Mouse (Mus musculus) fat pad, adult 2 months (tissue): Measurements from ENCODE around the gene Dapk2.

Experiments
- DNase-seq: peaks from one replicate; pipeline ENCODE4 v3.0.0-alpha.2; 2011; ENCODE audit warnings: low read depth, low spot score; ENCODE audit errors: extremely low read depth

Dapk2 gene

GRCm38 (mm10) chr9:66138193-66138592, 19.8 kb upstream of the Dapk2 start:
- DNase-seq, result no peak

DNA sequence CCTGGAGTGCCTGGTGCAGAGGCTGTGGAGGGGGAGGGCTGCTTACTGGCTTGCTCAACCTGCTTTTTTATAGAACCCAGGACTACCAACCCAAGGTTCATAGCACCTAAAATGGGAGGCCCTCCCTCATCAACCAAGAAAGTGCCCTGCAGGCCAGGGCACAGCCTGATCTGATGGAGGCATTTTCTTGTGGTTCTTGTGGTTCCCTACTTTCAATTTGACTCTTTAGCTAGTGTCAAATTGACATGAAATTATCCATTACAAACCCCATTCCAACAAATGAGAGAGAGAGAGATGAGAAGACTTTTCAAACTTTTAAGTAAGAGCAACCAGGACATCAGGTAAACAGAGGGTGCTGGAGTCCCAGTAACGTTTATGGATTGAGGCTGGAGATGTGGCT, 15.8 kb upstream of the Dapk2 start:
- no peak for DNase-seq

GRCm38 (mm10) chr9:66144248-66144647, 13.8 kb upstream of the Dapk2 start:
- no peak for DNase-seq

DNA sequence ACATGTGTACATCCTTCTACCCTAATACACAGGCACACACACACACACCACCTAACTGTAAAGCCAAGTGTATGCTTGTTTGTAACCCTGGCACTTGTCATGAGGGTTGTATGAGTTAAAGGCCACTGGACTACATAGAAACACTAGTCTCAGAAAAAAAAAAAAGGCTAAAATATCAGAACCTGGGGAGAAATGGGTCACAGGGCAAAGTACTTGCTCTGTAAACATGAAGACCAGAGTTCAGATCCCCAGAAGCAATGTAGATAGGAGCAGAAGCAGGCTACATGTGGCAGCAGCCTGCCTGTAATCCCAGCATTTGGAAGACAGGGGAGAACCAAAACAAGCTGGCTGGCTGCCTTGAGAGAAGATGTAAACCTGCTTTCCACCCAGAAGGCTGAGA, 11.9 kb upstream of the Dapk2 start:
- DNase-seq, result no peak

DNA sequence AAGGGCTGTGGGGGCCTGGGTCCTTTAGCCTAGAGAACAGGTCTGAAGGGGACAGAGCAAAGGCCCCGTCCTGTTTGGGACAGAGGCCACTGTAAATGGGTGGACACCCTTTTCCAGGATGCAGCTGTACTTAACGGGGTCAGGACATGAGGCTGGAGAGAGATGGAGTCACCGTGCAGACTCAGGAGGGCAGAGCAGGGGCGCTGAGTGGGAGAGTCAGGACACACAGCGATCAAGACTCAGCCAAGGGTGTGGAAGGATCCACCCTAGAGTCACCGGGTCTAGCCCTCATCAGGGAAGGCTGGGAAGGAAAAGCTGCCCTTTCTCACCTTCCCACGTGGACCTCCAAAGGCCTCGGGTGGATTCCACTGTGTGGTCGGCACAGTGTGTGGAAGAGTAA, 6.0 kb upstream of the Dapk2 start:
- no peak for DNase-seq

DNA sequence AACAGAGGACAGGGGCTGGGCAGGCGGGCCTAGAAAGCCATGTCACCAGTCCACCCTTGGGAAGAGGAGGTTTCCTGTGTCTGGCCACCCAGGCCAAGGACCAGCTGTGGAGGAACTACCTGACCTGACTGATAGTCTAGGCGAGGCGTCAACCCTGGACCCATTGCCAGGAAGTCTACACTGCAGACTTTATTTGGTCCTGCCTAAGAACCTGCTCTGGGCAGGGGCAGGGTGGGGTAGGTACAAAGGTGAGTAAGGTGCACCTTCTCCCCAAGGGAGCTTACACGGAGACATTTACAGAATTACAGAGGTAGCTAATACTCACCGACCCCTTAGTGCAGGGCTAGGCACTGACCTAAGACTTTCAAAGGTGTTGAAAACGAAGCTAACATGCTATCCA, 4.4 kb upstream of the Dapk2 start:
- DNase-seq, result no peak

DNA sequence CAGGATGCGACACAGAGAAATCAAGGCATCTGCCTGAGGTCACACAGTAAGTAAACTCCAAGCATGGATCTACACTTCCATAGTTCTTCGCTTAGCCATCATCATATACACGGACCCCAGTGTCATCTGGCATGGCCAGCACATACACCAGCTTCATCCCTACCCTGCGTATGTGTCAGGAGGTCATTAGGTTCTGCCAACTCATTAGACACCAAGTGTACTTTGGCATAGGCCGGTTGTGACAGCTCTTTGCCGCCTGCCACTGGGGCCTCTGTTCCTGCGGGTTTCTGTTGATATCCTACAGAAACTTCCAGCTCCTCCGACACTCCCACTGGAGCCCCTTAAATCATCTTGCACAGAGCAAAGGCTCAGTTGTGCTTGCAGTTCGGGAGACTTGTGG, 4.0 kb upstream of the Dapk2 start:
- no peak for DNase-seq

DNA sequence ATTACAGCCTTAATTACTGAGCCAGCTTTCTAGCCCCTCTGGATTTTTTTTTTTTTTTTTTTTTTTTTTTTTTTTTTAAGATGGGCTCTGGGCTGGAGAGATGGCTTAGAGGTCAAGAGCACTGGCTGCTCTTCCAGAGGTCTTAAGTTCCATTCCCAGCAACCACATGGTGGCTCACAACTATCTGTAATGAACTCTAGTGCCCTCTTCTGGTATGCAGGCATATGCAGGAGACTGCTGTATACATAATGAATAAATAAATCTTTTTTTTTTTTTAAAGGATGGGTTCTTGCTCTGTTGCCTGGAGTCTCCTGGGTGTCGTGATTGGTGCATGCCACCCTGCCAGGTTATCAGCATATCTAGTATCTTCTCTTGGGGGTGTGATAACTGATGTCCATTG, 2.5 kb upstream of the Dapk2 start:
- DNase-seq, result no peak

GRCm38 (mm10) chr9:66158885-66159430, 935 bp downstream of the Dapk2 start:
- no peak for DNase-seq

GRCm38 (mm10) chr9:66160155-66160554, 2.1 kb downstream of the Dapk2 start:
- DNase-seq, result no peak

- DNase-seq, result no peak
These were observed 5.0 kb downstream of the Dapk2 start for GRCm38 (mm10) chr9:66162995-66163394.

DNA sequence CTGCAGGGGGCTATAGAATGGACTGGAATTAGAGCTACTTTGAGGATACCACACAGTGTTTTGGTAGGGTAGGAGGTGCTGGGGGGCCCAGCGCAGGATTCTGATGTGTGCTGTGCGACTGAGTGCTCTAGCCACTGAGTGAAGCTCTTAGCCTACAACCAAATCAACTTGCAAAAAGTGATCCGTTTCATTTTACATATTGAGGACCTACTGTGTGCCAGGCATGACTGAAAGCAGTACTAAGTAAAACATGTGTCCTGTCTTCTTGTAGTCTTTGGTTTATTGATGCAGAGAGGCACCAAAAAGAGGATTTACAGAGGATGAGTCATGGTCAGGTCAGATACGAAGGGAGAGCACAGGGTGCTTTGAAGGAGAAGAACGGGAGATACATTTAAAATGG, 9.2 kb downstream of the Dapk2 start:
- DNase-seq, result no peak

GRCm38 (mm10) chr9:66168233-66168632, 10.2 kb downstream of the Dapk2 start:
- no peak for DNase-seq

GRCm38 (mm10) chr9:66170506-66170905, 12.5 kb downstream of the Dapk2 start:
- DNase-seq, result no peak

DNA sequence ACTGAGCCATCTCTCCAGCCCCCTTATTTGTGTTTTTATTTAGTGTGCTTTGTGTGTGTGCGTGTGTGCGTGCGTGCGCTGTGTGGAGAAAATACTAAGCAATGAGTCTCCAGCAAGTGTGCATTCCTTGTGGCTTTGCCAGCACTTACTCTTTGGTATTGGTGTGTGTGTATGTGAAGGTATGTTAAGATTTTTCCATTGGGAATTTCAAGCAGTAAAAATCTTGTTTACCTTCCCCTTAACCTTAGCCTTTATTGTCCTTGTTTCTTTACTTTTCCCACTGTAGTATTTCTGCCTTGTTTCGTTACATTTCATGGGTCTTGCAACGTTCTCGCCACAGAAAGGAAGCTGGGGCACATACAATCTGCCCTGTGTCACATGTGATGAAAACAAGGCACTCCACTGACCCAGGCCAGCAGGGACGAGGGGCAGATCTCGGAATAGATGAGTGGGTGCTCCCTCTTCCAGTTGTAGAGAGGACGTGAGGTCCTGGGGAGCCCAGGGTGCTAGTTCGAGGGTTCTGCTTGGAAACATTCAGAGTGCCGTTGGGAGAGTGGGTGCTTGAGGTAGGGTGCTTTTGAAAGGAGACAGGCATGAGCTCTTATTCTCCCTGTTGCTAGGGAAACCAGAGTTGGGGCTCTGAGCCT, 13.4 kb downstream of the Dapk2 start:
- no peak for DNase-seq

- DNase-seq, result no peak
These were observed 15.4 kb downstream of the Dapk2 start for GRCm38 (mm10) chr9:66173316-66173855.

DNA sequence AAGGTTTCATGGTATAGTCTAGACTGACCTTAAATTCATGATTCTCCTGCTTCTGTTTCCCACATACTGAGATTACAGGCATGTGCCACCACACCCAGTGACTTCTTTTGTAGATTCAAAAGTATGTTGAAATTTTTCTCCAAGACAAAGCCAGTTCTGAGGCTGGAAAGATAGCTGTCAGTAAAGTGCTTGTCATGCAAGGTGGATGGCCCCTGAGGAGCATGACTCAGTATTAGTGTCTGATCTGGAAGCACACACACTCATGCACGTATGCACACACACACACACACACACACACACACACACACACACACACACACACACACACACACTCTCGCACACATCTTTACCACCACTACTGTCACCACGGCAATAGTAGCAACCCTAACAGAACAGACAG, 17.0 kb downstream of the Dapk2 start:
- DNase-seq, result no peak

GRCm38 (mm10) chr9:66177975-66178374, 20.0 kb downstream of the Dapk2 start:
- no peak for DNase-seq

- no peak for DNase-seq
These were observed 21.8 kb downstream of the Dapk2 start for GRCm38 (mm10) chr9:66179795-66180194.

- no peak for DNase-seq
These were observed 23.3 kb downstream of the Dapk2 start for GRCm38 (mm10) chr9:66181126-66181825.

GRCm38 (mm10) chr9:66181826-66182678, 24.0 kb downstream of the Dapk2 start:
- no peak for DNase-seq

DNA sequence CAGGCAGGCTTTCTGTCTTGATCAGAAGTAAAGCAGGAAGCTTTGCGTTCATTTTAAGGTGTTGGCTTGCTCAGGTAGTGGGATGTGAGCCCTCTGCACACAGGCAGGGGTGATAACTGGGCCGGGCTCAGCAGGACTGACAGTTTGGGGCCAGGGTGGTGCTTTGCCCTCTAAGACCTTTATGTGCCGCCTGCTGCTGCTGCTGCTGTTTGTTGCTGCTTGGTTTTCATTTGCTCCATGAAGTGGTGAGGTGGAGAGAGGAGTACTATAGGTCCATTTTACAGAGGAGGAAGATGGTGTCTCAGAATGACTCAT, 24.6 kb downstream of the Dapk2 start:
- no peak for DNase-seq
